Mouse (Mus musculus) A20 (cell line): ENCODE data around the gene Aagab.

Experiments
- DNase-seq: peaks from one replicate; pipeline ENCODE4 v3.0.0-alpha.2; 2011; ENCODE audit warnings: low read depth, low spot score

The Aagab gene

GRCm38 (mm10) chr9:63647581-63648519 lies 45.4 kb downstream of the Aagab start:
- DNase-seq, result no peak

GRCm38 (mm10) chr9:63648520-63648918 lies 46.1 kb downstream of the Aagab start:
- DNase-seq, result no peak

- peak; percentile 34 for DNase-seq
Observed at GRCm38 (mm10) chr9:63649841-63650545, 47.5 kb downstream of the Aagab start.

GRCm38 (mm10) chr9:63650905-63651304 lies 48.4 kb downstream of the Aagab start:
- no peak for DNase-seq

GRCm38 (mm10) chr9:63651594-63651993 lies 49.1 kb downstream of the Aagab start:
- DNase-seq, result no peak

- no peak for DNase-seq
Observed at GRCm38 (mm10) chr9:63653666-63654065, 51.2 kb downstream of the Aagab start.

GRCm38 (mm10) chr9:63654575-63654974 lies 52.1 kb downstream of the Aagab start:
- DNase-seq, result no peak

- DNase-seq, result no peak
Observed at GRCm38 (mm10) chr9:63655092-63655491, 52.6 kb downstream of the Aagab start.

GRCm38 (mm10) chr9:63657167-63657566 lies 54.7 kb downstream of the Aagab start:
- no peak for DNase-seq

GRCm38 (mm10) chr9:63658436-63658835 lies 56.0 kb downstream of the Aagab start:
- DNase-seq, result no peak

- no peak for DNase-seq
Observed at GRCm38 (mm10) chr9:63658970-63659371, 56.5 kb downstream of the Aagab start.

GRCm38 (mm10) chr9:63660061-63660460 lies 57.6 kb downstream of the Aagab start:
- DNase-seq, result no peak

GRCm38 (mm10) chr9:63660691-63661090 lies 58.2 kb downstream of the Aagab start:
- no peak for DNase-seq

GRCm38 (mm10) chr9:63662759-63663158 lies 60.3 kb downstream of the Aagab start:
- no peak for DNase-seq

- DNase-seq, result no peak
Observed at GRCm38 (mm10) chr9:63663222-63663621, 60.8 kb downstream of the Aagab start.

GRCm38 (mm10) chr9:63664300-63664745 lies 61.9 kb downstream of the Aagab start:
- no peak for DNase-seq

GRCm38 (mm10) chr9:63664792-63665646 lies 62.6 kb downstream of the Aagab start:
- DNase-seq, result no peak

- DNase-seq, result no peak
Observed at GRCm38 (mm10) chr9:63666612-63667372, 64.3 kb downstream of the Aagab start.

GRCm38 (mm10) chr9:63667373-63667724 lies 64.9 kb downstream of the Aagab start:
- no peak for DNase-seq

- DNase-seq, result no peak
Observed at GRCm38 (mm10) chr9:63668621-63669020, 66.2 kb downstream of the Aagab start.

GRCm38 (mm10) chr9:63669816-63670215 lies 67.4 kb downstream of the Aagab start:
- DNase-seq, result no peak
